Mouse (Mus musculus) cortical plate, adult 2 months (tissue): ENCODE data around the gene Ppp1cc.

Experiments used
- CTCF ChIP-seq: fragments of 200-500 bp; IDR thresholded peaks from 2 replicates; pipeline ENCODE4 v1.5.1; 2011; ENCODE audit warnings: mild to moderate bottlenecking, control low read depth, low read length; ENCODE audit not compliant: insufficient read depth; ENCODE audit errors: extremely low read depth
- POLR2A ChIP-seq: fragments of 200-500 bp; IDR thresholded peaks from 2 replicates; pipeline ENCODE4 v1.6.1; 2011; ENCODE audit warnings: mild to moderate bottlenecking, low read length, control low read depth; ENCODE audit not compliant: insufficient read depth; ENCODE audit errors: extremely low read depth

DNA sequence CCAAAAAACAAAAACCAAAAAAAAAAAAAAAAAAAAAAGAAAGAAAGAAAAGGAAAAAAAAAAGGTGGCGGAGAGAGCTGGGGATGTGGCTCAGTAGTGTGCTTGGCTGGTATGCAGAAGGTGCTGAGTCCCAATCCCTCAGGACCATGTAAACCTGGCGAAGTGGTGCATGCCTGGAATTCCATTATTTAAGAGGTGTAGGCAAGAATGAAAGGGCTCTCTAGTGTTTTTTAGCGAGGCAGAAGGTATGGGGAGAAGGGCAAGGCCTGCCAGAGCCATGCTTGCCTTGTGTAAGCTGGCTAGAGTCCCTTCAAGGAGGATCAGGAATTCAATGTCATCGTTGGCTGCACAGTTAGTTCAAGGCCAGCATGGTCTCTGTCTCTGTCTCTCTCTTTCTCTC lies 13.3 kb upstream of the Ppp1cc start:
- no peak for TF ChIP-seq CTCF
- no peak for TF ChIP-seq POLR2A
